Mouse (Mus musculus) bone marrow, adult 2 months (tissue): ENCODE results near the gene Slx1b.

ENCODE experiments used
- CTCF ChIP-seq: fragments of 200-500 bp; IDR thresholded peaks from 2 replicates; pipeline ENCODE4 v1.5.1; 2011; ENCODE audit warnings: low read length, control low read depth; ENCODE audit not compliant: control insufficient read depth, insufficient read depth
- POLR2A ChIP-seq: fragments of 200-500 bp; IDR thresholded peaks from 2 replicates; pipeline ENCODE4 v1.6.1; 2011; ENCODE audit warnings: low read depth, mild to moderate bottlenecking, control low read depth, low read length, borderline replicate concordance; ENCODE audit not compliant: control insufficient read depth

- TF ChIP-seq POLR2A (no peak), CTCF (no peak)
These were observed 39.9 kb downstream of the Slx1b start for GRCm38 (mm10) chr7:126655695-126656094.
